Mouse (Mus musculus) small intestine, adult 2 months (tissue): ENCODE data around the gene Rpl19.

Experiments used
- CTCF ChIP-seq: fragments of 200-500 bp; IDR thresholded peaks from 2 replicates; pipeline ENCODE4 v1.5.1; 2012; ENCODE audit warnings: low read depth, mild to moderate bottlenecking, control low read depth, inconsistent platforms, low read length, moderate library complexity, mixed read lengths; ENCODE audit not compliant: insufficient replicate concordance, insufficient read length; ENCODE audit errors: extremely low read depth
- POLR2A ChIP-seq: fragments of 200-500 bp; IDR thresholded peaks from 2 replicates; pipeline ENCODE4 v1.6.1; 2012; ENCODE audit warnings: low read depth, mild to moderate bottlenecking, control low read depth, inconsistent platforms, low read length, moderate library complexity

- TF ChIP-seq CTCF, result no peak
- no peak for TF ChIP-seq POLR2A
Measured at GRCm38 (mm10) chr11:98034840-98035239, 8.3 kb downstream of the Rpl19 start.
